Mouse (Mus musculus): Measurements from ENCODE around the gene Elp4. TPM values are rescaled to one million over a fixed set of nuclear protein-coding genes. Genes with fewer than 3 reads are reported as not detected.

Gene Elp4
- polyA plus RNA-seq, 1 experiment, result 4.7 TPM

DNA sequence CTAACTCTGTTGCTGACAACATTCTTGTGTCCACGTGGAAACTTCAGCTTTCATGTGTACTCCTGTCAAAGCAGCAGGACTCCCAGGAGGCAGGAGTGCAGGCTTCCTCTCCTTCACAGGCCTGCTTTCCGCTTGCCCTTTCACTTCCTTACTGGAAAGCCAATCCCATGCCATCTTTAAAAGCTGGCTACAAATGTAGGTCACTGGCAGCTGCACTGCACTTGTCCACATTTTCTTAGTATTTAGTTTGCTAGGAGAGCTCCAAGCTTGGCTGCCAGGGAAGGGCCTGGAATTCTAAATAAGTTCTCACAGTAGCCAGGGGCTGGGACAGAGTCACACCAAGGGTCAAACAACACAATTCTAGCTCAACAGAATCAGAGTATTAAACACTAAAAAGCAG, 49.6 kb downstream of the Elp4 start:
- Histone ChIP-seq H3K4me3 (ENCODE audit: control insufficient read depth, insufficient read depth, low read length) (no peak overlapping the region), H3K4me1 (replicated peaks; ENCODE audit: control insufficient read depth, insufficient read depth, low read length) (no peaks in the 10 kb centered on the region), H3K36me3 (ENCODE audit: control insufficient read depth, insufficient read depth, low read length) (no peaks in the 10 kb centered on the region), H3K27ac (ENCODE audit: control insufficient read depth, insufficient read depth, low read length) (no peak overlapping the region), H3K27me3 (ENCODE audit: control insufficient read depth, insufficient read depth, low read length) (no peaks in the 10 kb centered on the region)
- 83% methylated on average over 2 of the region's 2 CpGs for WGBS
- TF ChIP-seq CTCF (IDR thresholded peaks at IDR 0.05; ENCODE audit: borderline replicate concordance, control insufficient read depth, extremely low read depth, insufficient read depth, low read length, poor library complexity) (no peak), POLR2A (IDR thresholded peaks at IDR 0.05; ENCODE audit: control insufficient read depth, extremely low read depth, insufficient read depth, low read length, poor library complexity) (no peak)
- no peak for DNase-seq

DNA sequence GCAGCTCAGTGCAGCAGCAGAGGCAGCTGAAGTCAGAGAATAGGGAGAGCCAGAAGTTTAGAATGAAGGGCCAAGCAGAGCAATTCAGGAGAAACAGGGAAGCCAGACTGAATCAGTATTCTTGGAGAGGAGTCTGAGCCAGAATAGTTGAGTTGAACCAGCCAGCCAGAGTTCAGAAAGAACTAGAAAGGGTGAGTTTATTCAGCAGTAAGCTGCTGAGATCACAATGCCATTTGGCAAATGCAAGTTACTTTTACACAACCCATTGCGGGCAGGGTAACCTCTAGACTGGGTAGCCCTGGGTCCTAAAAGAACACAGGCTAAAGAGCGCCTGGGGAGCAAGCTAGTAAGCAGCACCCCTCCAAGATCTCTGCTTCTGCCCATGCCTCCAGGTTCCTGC, 51.4 kb downstream of the Elp4 start:
- no peaks in the 10 kb centered on the region for H3K27me3 ChIP-seq (ENCODE audit: control insufficient read depth, insufficient read depth, low read length)
- no peak overlapping the region for H3K27ac ChIP-seq (ENCODE audit: control insufficient read depth, insufficient read depth, low read length)
- H3K4me3 ChIP-seq (ENCODE audit: control insufficient read depth, insufficient read depth, low read length), result no peak overlapping the region
- no peak for TF ChIP-seq CTCF (IDR thresholded peaks at IDR 0.05; ENCODE audit: borderline replicate concordance, control insufficient read depth, extremely low read depth, insufficient read depth, low read length, poor library complexity)
- WGBS, result 97% methylated on average over 2 of the region's 2 CpGs
- H3K36me3 ChIP-seq (ENCODE audit: control insufficient read depth, insufficient read depth, low read length), result no peaks in the 10 kb centered on the region
- no peaks in the 10 kb centered on the region for H3K4me1 ChIP-seq (replicated peaks; ENCODE audit: control insufficient read depth, insufficient read depth, low read length)
- no peak for DNase-seq

DNA sequence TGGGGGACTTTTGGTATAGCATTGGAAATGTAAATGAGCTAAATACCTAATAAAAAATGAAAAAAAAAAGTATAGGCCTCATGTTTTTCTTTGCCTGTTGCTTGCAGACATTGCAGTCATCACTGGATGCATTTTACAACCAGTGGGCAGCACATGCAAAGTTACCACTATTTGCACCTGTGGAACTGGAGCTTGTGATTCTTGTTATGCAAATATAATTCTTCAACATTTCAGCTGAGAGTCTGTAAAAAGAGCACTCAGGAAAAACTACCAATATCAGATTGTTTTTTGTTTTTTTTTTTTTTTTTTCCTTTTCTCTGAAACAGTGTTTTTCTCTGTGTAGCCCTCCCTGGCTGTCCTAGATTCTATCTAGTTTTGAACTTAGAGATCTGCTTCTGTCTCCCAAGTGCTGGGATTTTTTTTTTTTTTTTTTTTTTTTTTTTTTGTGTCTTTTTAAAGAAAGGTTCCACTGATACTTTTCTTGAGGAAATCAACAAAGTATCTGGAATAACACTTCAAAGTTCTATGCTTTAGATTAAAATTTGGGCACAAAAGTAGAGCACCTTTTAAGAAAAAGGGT, 52.6 kb downstream of the Elp4 start:
- TF ChIP-seq CTCF (IDR thresholded peaks at IDR 0.05; ENCODE audit: borderline replicate concordance, control insufficient read depth, extremely low read depth, insufficient read depth, low read length, poor library complexity), result no peak
- TF ChIP-seq POLR2A (IDR thresholded peaks at IDR 0.05; ENCODE audit: control insufficient read depth, extremely low read depth, insufficient read depth, low read length, poor library complexity), result no peak
- no peaks in the 10 kb centered on the region for H3K36me3 ChIP-seq (ENCODE audit: control insufficient read depth, insufficient read depth, low read length)
- no peak for DNase-seq
- H3K4me1 ChIP-seq (replicated peaks; ENCODE audit: control insufficient read depth, insufficient read depth, low read length), result no peaks in the 10 kb centered on the region
- no peak overlapping the region for H3K27ac ChIP-seq (ENCODE audit: control insufficient read depth, insufficient read depth, low read length)
- H3K27me3 ChIP-seq (ENCODE audit: control insufficient read depth, insufficient read depth, low read length), result no peaks in the 10 kb centered on the region
- no peak overlapping the region for H3K4me3 ChIP-seq (ENCODE audit: control insufficient read depth, insufficient read depth, low read length)

DNA sequence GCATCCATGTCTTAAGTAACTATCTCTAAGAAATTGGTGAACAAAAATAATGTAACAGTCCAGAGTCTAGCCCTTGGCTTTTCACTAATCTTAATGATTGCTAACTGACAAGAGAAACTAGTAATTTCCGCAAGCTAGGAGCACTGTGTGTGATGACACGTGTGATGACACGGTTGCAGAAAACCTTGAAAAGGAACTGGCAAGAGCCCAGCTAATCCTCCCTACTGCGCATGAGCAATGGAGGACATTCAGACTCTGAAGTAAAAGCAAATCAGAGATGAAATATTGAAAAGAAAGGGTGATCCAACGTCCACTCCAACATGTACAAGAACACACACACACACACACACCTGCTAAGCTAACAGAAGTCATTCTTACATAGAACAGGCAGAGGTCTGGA, 61.2 kb downstream of the Elp4 start:
- Histone ChIP-seq H3K36me3 (ENCODE audit: control insufficient read depth, insufficient read depth, low read length) (no peaks in the 10 kb centered on the region), H3K4me3 (ENCODE audit: control insufficient read depth, insufficient read depth, low read length) (no peak overlapping the region), H3K27ac (ENCODE audit: control insufficient read depth, insufficient read depth, low read length) (no peak overlapping the region), H3K4me1 (replicated peaks; ENCODE audit: control insufficient read depth, insufficient read depth, low read length) (no peaks in the 10 kb centered on the region), H3K27me3 (ENCODE audit: control insufficient read depth, insufficient read depth, low read length) (no peaks in the 10 kb centered on the region)
- WGBS, result 94% methylated on average over 5 of the region's 5 CpGs
- TF ChIP-seq POLR2A (IDR thresholded peaks at IDR 0.05; ENCODE audit: control insufficient read depth, extremely low read depth, insufficient read depth, low read length, poor library complexity) (no peak), CTCF (IDR thresholded peaks at IDR 0.05; ENCODE audit: borderline replicate concordance, control insufficient read depth, extremely low read depth, insufficient read depth, low read length, poor library complexity) (no peak)
- DNase-seq, result no peak

DNA sequence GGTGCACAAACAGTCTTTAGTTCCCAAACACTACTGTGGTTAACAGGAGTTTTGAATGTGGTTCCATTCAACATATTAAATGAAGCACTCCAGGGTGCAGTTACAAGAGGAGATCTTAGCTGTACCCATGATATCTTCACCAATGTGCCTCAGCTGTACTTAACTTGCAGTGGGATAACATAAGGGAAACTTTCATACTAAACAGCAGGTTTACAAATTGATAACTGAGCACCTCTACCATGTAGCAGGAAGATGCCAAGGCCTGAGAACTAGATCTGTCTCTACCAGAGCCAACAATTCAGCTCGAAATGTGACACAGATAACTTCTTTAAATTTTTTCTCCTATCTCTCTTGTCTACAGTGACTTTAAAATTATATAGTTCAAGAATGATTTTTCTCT, 86.4 kb downstream of the Elp4 start:
- H3K27ac ChIP-seq (ENCODE audit: control insufficient read depth, insufficient read depth, low read length), result no peak overlapping the region
- no peak overlapping the region for H3K4me3 ChIP-seq (ENCODE audit: control insufficient read depth, insufficient read depth, low read length)
- no peak for TF ChIP-seq POLR2A (IDR thresholded peaks at IDR 0.05; ENCODE audit: control insufficient read depth, extremely low read depth, insufficient read depth, low read length, poor library complexity)
- no peak for TF ChIP-seq CTCF (IDR thresholded peaks at IDR 0.05; ENCODE audit: borderline replicate concordance, control insufficient read depth, extremely low read depth, insufficient read depth, low read length, poor library complexity)
- WGBS, result 94% methylated on average over 1 of the region's 1 CpGs
- DNase-seq, result no peak
- H3K36me3 ChIP-seq (ENCODE audit: control insufficient read depth, insufficient read depth, low read length), result no peaks in the 10 kb centered on the region
- H3K4me1 ChIP-seq (replicated peaks; ENCODE audit: control insufficient read depth, insufficient read depth, low read length), result no peaks in the 10 kb centered on the region; the same call in 1 of the 2 replicates
- no peaks in the 10 kb centered on the region for H3K27me3 ChIP-seq (ENCODE audit: control insufficient read depth, insufficient read depth, low read length)

DNA sequence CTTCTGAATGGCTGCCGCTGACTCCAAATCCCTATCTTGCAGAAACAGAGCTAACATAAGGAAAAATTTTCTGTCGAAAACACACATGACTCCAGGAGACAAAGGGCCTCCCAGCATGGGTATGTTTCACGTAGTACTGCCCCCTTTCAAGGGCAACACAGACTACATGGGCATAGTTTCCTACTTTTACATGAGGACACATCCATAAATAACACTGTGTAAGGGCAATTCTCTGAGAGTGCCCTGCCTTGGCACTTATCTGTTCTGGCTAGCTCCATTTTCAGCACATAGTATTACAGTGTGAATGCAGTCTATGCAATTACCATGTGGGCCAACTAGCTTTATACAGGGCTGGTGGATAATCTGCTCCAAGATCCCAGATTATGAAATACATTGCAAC, 89.2 kb downstream of the Elp4 start:
- Histone ChIP-seq H3K36me3 (ENCODE audit: control insufficient read depth, insufficient read depth, low read length) (no peaks in the 10 kb centered on the region), H3K4me3 (ENCODE audit: control insufficient read depth, insufficient read depth, low read length) (no peak overlapping the region), H3K27ac (ENCODE audit: control insufficient read depth, insufficient read depth, low read length) (no peak overlapping the region), H3K27me3 (ENCODE audit: control insufficient read depth, insufficient read depth, low read length) (no peaks in the 10 kb centered on the region), H3K4me1 (replicated peaks; ENCODE audit: control insufficient read depth, insufficient read depth, low read length) (no peaks in the 10 kb centered on the region; the same call in 1 of the 2 replicates)
- TF ChIP-seq POLR2A (IDR thresholded peaks at IDR 0.05; ENCODE audit: control insufficient read depth, extremely low read depth, insufficient read depth, low read length, poor library complexity), result no peak
- no peak for TF ChIP-seq CTCF (IDR thresholded peaks at IDR 0.05; ENCODE audit: borderline replicate concordance, control insufficient read depth, extremely low read depth, insufficient read depth, low read length, poor library complexity)
- 95% methylated on average over 3 of the region's 3 CpGs for WGBS
- DNase-seq, result no peak

DNA sequence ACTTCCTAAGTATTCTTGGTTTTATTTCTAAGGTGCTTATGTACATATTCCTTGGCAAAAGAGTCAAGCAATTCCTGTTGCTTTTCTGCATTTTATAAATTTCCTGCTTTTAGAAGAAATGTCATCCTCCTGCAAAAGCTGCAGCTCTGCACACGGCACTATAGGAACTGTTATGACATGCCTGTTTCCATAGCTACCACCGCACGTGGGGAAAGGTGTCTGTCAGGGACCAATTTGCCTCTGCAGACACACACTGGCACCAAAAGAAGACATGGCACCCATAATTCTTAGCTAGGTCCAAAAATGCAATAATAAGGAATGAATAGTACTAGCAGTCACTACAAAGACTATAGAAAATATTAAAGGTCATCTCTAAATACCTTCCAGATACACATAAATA, 91.3 kb downstream of the Elp4 start:
- no peak for DNase-seq
- Histone ChIP-seq H3K27me3 (ENCODE audit: control insufficient read depth, insufficient read depth, low read length) (no peaks in the 10 kb centered on the region), H3K4me1 (replicated peaks; ENCODE audit: control insufficient read depth, insufficient read depth, low read length) (no peaks in the 10 kb centered on the region; the same call in 1 of the 2 replicates), H3K27ac (ENCODE audit: control insufficient read depth, insufficient read depth, low read length) (no peak overlapping the region), H3K4me3 (ENCODE audit: control insufficient read depth, insufficient read depth, low read length) (no peak overlapping the region), H3K36me3 (ENCODE audit: control insufficient read depth, insufficient read depth, low read length) (no peaks in the 10 kb centered on the region)
- 91% methylated on average over 3 of the region's 3 CpGs for WGBS
- no peak for TF ChIP-seq CTCF (IDR thresholded peaks at IDR 0.05; ENCODE audit: borderline replicate concordance, control insufficient read depth, extremely low read depth, insufficient read depth, low read length, poor library complexity)
- no peak for TF ChIP-seq POLR2A (IDR thresholded peaks at IDR 0.05; ENCODE audit: control insufficient read depth, extremely low read depth, insufficient read depth, low read length, poor library complexity)
